Mouse (Mus musculus) liver, embryonic 15.5 days (tissue): ENCODE measurements around the gene Ift22. TPM values are rescaled to one million over a fixed set of nuclear protein-coding genes. Genes with fewer than 3 reads are reported as not detected.
"Not testable (repeated sequence)": the region's sequence is repeated elsewhere in the genome, so short reads cannot be mapped to it uniquely, and the experiment has no call there.

Source experiments
- ATAC-seq: fragments of 200-750 bp; cut with Nextera tagmentation; 2 replicates; pipeline ENCODE4 v1.8.0; 2017; ENCODE audit warnings: moderate number of reproducible peaks, mild to moderate bottlenecking, moderate library complexity; ENCODE audit not compliant: insufficient read depth
- H3K27ac ChIP-seq: fragments of 300-500 bp; sonication (generic); replicated peaks from 2 replicates; pipeline ENCODE4 v1.5.1; 2015; ENCODE audit warnings: mild to moderate bottlenecking, inconsistent platforms
- H3K27me3 ChIP-seq: fragments of 300-500 bp; sonication (generic); 2 replicates; pipeline ENCODE4 v1.6.1; 2015; ENCODE audit warnings: mild to moderate bottlenecking, inconsistent platforms
- H3K36me3 ChIP-seq: fragments of 300-500 bp; sonication (generic); replicated peaks from 2 replicates; pipeline ENCODE4 v1.6.1; 2015; ENCODE audit warnings: moderate library complexity, mild to moderate bottlenecking, inconsistent platforms
- H3K4me1 ChIP-seq: fragments of 300-500 bp; sonication (generic); replicated peaks from 2 replicates; pipeline ENCODE4 v1.6.1; 2015; ENCODE audit warnings: inconsistent platforms
- H3K4me2 ChIP-seq: fragments of 300-500 bp; sonication (generic); 2 replicates; pipeline ENCODE4 v1.6.1; 2015; ENCODE audit warnings: moderate library complexity, mild to moderate bottlenecking, inconsistent platforms
- H3K4me3 ChIP-seq: fragments of 300-500 bp; sonication (generic); replicated peaks from 2 replicates; pipeline ENCODE4 v1.5.1; 2015; ENCODE audit warnings: mild to moderate bottlenecking, inconsistent platforms
- H3K9ac ChIP-seq: fragments of 300-500 bp; sonication (generic); 2 replicates; pipeline ENCODE4 v1.6.1; 2015; ENCODE audit warnings: moderate library complexity, mild to moderate bottlenecking, inconsistent platforms
- H3K9me3 ChIP-seq: fragments of 300-500 bp; sonication (generic); replicated peaks from 2 replicates; pipeline ENCODE4 v1.6.1; 2016; ENCODE audit warnings: inconsistent platforms
- WGBS: fragments of 180-500 bp; shearing (Covaris S2); methylation state at CpG from one replicate; pipeline ENCODE4 v1.1.7; 2015; ENCODE audit warnings: mixed read lengths; ENCODE audit not compliant: insufficient replicate concordance; 5-methylcytosine and 5-hydroxymethylcytosine counted together
- polyA plus RNA-seq: library from polyadenylated mRNA; unstranded; fragments of >200 nt; fragmentation: Nextera tagmentation; extraction: Ambion mirVana; gene quantifications from 2 replicates; pipeline ENCODE4 v1.2.1, GENCODE M21; 2015

The Ift22 gene
- polyA plus RNA-seq, 1 experiment from 2014 or later = 9.0 TPM

DNA sequence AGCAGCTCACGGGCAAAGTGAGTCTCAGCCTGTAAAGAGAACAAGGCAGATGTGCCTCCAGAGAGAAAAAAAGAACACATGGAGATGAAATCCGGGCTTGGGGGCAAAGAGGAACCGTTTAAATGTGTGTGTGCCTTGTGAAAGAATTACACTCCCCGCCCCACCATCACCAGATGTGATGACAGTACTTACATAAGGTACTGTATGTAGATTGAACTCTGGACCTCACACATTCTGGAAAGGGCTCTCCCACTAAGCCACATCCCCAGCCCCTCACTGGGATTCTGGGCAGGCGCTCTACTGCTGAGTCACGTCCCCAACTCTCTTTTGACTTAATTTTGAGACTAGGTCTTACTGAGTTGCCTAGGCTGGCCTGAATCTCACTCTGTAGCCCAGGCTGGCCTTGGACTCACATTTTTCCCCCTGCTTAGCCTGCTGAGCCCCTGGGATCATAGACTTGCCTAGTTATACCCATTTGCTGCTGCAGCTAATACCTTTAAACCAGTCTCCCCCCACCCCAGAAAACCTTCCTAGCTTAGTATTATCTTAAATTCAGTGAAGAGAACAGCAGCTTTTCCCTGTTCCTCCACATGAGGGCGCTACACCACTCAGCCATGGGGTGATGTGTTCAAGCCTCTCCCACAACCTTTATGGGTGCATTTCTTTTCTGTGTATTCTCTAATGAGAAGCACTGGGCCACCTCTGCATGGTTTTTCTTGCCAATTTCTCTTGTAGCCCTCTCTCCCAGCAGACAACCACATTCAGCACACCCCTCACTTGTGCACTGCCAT is 28.1 kb downstream of the Ift22 start:
- no peak overlapping the region for H3K27ac ChIP-seq
- no peak overlapping the region for H3K4me3 ChIP-seq
- no peaks in the 10 kb centered on the region for H3K27me3 ChIP-seq
- no peaks in the 10 kb centered on the region for H3K9me3 ChIP-seq
- no peak for ATAC-seq
- no peak overlapping the region for H3K9ac ChIP-seq
- H3K36me3 ChIP-seq = no peaks in the 10 kb centered on the region
- 46% methylated on average over 7 of the region's 7 CpGs for WGBS
- no peaks in the 10 kb centered on the region; the same call in 1 of the 2 replicates for H3K4me1 ChIP-seq
- H3K4me2 ChIP-seq = no peak overlapping the region

DNA sequence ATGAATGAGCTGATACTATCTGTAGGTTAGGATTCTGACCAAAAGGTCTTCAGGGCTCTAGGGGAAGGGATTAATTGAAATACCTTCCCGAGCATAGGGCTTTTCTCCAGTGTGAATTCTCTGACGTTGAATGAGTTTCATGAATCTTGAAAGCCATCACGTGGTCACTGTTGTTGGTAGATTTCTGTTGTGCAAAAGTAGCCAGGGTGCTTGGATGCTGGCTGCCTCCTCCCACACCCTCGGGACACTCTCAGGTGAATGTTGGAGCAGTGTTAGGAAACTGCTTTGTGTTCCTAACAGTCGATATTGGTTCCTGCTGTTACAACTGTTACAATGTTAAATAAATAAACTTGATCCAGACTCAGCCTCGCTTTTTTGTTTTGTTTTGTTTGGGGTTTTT is 28.8 kb downstream of the Ift22 start:
- Histone ChIP-seq H3K9me3 (no peaks in the 10 kb centered on the region), H3K36me3 (no peaks in the 10 kb centered on the region), H3K27ac (no peak overlapping the region), H3K9ac (no peak overlapping the region), H3K4me2 (no peak overlapping the region), H3K27me3 (no peaks in the 10 kb centered on the region), H3K4me1 (no peaks in the 10 kb centered on the region; the same call in 1 of the 2 replicates), H3K4me3 (no peak overlapping the region)
- ATAC-seq = no peak
- WGBS = 68% methylated on average over 6 of the region's 6 CpGs

DNA sequence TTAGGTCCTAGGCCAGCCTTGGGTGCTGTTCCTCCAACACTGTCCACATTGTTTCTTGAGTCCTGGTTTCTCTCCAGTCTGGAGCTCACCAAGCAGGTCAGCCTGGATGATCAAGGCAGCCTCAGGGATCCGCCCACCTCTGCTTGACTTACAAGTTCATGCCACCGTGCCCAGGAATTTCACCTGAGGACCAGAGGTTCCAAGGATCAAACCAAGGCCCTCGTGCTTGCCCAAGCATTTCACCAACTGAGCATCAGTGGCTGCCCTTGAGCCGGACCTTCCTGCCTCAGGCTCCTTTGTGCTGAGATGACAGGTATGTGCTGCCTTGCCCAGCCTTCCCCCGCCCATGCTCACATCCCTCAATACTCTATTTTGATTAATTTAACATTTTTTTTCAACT is 29.7 kb downstream of the Ift22 start:
- Histone ChIP-seq H3K4me2 (no peak overlapping the region), H3K9me3 (no peaks in the 10 kb centered on the region), H3K9ac (no peak overlapping the region), H3K36me3 (no peaks in the 10 kb centered on the region), H3K4me3 (no peak overlapping the region), H3K27ac (no peak overlapping the region), H3K4me1 (no peaks in the 10 kb centered on the region; the same call in 1 of the 2 replicates), H3K27me3 (no peaks in the 10 kb centered on the region)
- ATAC-seq = no peak
- WGBS = 72% methylated on average over 5 of the region's 5 CpGs

DNA sequence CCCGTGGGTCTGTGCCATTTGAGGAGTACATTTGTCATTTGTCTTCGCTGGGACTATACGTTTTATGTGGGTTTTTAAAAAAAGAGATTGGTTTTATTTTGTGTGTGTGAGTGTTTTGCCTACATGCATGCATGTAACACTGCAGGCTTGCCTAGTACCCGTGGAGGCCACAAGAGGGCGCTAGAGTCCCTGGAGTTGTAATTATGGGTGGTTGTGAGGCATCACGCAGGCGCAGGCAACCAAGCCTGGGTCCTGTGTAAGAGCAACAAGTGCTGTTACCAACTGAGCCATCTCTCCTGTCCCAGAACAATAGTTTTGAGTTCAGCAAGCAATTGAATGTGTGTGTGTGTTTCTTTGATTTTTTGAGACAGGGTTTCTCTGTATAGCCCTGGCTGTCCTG is 31.3 kb downstream of the Ift22 start:
- Histone ChIP-seq H3K27ac (no peak overlapping the region), H3K9me3 (no peaks in the 10 kb centered on the region), H3K36me3 (no peaks in the 10 kb centered on the region), H3K9ac (no peak overlapping the region), H3K27me3 (no peaks in the 10 kb centered on the region), H3K4me2 (no peak overlapping the region), H3K4me1 (no peaks in the 10 kb centered on the region; the same call in 1 of the 2 replicates), H3K4me3 (no peak overlapping the region)
- 52% methylated on average over 7 of the region's 7 CpGs for WGBS
- no peak for ATAC-seq

DNA sequence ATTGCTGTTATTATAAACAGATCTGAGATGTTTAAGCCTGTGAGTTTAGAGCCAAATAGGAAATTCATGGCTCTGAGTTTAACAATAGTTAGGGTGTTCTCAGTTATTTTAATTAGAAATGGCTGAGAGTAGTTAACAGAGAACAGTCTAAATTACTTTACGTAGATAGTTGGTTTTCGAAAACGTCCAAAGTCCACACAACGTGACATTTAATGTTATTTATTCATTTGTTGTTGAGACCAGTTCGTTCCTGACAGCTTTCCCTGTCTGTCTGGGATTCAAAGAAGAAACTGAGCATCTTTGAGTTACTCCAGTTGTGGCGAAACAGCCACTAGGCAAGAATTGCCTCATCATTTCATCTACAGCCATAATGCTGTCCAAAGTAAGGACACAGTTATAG is 32.1 kb downstream of the Ift22 start:
- H3K9me3 ChIP-seq, H3K4me1 ChIP-seq, H3K27ac ChIP-seq, H3K27me3 ChIP-seq, H3K36me3 ChIP-seq, H3K4me3 ChIP-seq, H3K4me2 ChIP-seq, ATAC-seq, H3K9ac ChIP-seq: not testable (repeated sequence)
- WGBS = 64% methylated on average over 6 of the region's 6 CpGs

DNA sequence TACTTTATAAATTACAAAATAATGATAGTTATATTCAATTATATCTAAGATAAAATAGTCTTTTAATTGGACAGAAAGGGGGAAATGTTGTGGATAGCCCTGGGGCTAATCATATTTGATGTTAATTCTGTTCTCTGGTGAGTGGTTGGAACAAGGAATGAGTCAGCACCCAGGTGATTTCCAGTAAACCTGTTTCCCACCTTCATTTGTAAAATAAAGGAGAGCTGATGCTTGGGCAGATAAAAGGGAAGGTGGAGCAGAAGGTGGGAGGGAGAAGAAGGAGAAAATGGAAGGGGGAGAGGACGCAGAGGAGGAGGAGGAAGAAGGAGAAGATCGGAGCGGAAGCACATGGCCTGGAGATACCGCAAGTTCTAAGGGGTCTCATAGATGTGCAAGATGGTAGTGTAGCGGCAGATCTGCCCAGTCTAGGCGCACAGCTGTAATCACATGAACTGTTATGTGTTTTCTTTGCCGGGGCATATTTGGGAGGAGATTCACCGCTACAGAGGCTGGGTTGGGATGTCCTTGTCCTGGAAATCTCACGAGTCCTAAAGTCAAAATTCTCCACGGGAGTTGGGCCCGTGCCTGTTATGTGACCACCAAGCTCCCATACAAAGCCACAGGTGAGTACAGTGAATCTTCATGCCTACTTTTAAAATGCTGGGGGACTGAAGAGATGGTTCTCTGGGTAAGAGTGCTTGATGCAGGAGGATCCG is 33.1 kb downstream of the Ift22 start:
- H3K9ac ChIP-seq = no peak overlapping the region
- no peaks in the 10 kb centered on the region for H3K4me1 ChIP-seq
- no peak overlapping the region for H3K4me3 ChIP-seq
- no peak for ATAC-seq
- H3K9me3 ChIP-seq = no peaks in the 10 kb centered on the region
- H3K36me3 ChIP-seq = no peaks in the 10 kb centered on the region
- no peak overlapping the region for H3K4me2 ChIP-seq
- 75% methylated on average over 12 of the region's 12 CpGs for WGBS
- no peak overlapping the region for H3K27ac ChIP-seq
- H3K27me3 ChIP-seq = no peaks in the 10 kb centered on the region

DNA sequence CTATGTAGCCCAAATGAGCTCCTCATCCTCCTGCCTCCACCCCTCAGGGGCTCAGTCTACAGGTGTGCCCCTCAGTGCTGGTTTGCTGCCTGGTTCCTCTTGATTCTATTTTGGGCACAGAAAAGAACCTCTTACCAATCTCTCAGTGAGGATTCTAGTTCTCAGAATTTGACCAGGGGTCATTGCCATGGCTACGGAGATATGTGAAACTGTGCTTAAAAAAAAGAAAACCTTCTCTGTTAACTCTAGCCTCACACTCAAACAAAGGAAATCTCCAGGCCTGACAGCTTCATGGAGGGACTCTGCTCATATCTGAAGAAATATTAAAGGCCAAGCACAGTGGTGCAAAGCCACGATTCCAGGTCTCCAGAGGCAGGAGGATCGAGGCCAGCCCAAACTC is 34.8 kb downstream of the Ift22 start:
- no peaks in the 10 kb centered on the region for H3K36me3 ChIP-seq
- no peak overlapping the region for H3K9ac ChIP-seq
- no peaks in the 10 kb centered on the region for H3K4me1 ChIP-seq
- no peaks in the 10 kb centered on the region for H3K9me3 ChIP-seq
- H3K4me2 ChIP-seq = no peak overlapping the region
- no peak overlapping the region for H3K27ac ChIP-seq
- H3K27me3 ChIP-seq = no peaks in the 10 kb centered on the region
- H3K4me3 ChIP-seq = no peak overlapping the region
- 59% methylated on average over 3 of the region's 3 CpGs for WGBS
- no peak for ATAC-seq

DNA sequence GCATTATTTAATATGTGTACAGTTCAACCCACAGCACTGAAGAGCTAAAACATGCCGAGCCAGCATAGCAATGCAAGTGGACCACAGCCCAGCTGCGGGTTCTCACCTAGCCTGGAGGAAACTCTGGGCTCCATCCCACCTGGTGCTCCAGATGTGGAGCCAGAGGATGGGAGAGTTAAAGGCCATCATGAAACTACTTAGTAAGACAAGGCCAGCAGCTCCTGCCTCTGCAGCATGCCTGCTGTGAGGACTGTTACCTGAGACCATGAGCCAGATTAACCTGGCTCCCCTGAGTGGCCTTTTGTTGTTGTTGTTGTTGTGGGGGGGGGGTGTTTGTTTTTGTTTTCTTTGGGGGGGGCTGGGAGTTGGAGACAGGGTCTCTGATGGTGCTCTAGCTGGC is 35.4 kb downstream of the Ift22 start:
- no peak for ATAC-seq
- Histone ChIP-seq H3K9ac (no peak overlapping the region), H3K9me3 (no peaks in the 10 kb centered on the region), H3K27ac (no peak overlapping the region), H3K4me2 (no peak overlapping the region), H3K4me3 (no peak overlapping the region), H3K4me1 (no peaks in the 10 kb centered on the region), H3K36me3 (no peaks in the 10 kb centered on the region), H3K27me3 (no peaks in the 10 kb centered on the region)
- WGBS = 67% methylated on average over 2 of the region's 2 CpGs

DNA sequence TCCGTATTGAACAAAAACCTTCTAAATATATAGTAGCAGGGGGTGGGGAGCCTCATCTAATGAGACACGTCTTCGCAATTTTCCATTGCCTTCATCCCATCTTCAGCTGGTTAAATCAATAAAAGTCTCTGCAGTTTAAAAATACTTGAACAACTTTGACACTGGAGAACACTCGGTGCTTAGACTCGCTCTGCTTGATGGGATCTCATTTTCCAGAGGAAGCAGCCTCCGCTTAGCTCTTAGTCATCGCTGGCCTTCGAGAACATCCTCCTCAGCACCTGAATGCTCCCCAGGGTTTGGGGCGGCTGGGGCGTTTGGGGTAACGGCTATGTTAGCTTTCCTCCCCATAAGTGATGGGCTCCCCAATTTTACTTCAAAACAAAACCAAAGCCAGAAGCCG is 37.1 kb downstream of the Ift22 start:
- no peak overlapping the region for H3K4me2 ChIP-seq

DNA sequence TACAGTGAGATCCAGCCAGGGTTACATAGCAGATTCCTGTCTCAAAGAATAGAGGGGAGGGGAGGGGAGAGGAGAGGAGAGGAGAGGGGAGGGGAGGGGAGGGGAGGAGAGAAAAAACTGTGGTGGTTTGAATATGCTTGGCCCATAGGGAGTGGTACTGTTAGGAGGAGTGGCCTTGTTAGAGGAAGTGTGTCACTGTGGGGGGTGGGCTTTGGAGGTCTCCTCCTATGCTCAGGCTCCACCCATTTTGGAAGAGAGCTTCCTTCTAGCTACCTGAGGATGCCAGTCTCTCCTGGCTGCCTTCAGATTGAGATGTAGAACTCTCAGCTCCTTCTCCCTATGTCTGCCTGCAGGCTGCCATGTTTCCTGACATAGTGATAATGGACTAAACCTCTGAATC is 39.9 kb downstream of the Ift22 start:
- Histone ChIP-seq H3K9ac (no peak overlapping the region), H3K9me3 (no peaks in the 10 kb centered on the region), H3K27me3 (no peaks in the 10 kb centered on the region), H3K4me1 (peaks cover 6% of the 10 kb centered on the region), H3K36me3 (no peaks in the 10 kb centered on the region), H3K4me3 (no peak overlapping the region), H3K4me2 (no peak overlapping the region), H3K27ac (no peak overlapping the region)
- ATAC-seq = no peak

More for the DNA sequence above, 37.1 kb downstream of the Ift22 start:
- 66% methylated on average over 12 of the region's 12 CpGs for WGBS
- Histone ChIP-seq H3K4me1 (no peaks in the 10 kb centered on the region), H3K27me3 (no peaks in the 10 kb centered on the region), H3K27ac (no peak overlapping the region), H3K9me3 (no peaks in the 10 kb centered on the region), H3K4me3 (no peak overlapping the region), H3K9ac (no peak overlapping the region), H3K36me3 (no peaks in the 10 kb centered on the region)
- ATAC-seq = no peak

DNA sequence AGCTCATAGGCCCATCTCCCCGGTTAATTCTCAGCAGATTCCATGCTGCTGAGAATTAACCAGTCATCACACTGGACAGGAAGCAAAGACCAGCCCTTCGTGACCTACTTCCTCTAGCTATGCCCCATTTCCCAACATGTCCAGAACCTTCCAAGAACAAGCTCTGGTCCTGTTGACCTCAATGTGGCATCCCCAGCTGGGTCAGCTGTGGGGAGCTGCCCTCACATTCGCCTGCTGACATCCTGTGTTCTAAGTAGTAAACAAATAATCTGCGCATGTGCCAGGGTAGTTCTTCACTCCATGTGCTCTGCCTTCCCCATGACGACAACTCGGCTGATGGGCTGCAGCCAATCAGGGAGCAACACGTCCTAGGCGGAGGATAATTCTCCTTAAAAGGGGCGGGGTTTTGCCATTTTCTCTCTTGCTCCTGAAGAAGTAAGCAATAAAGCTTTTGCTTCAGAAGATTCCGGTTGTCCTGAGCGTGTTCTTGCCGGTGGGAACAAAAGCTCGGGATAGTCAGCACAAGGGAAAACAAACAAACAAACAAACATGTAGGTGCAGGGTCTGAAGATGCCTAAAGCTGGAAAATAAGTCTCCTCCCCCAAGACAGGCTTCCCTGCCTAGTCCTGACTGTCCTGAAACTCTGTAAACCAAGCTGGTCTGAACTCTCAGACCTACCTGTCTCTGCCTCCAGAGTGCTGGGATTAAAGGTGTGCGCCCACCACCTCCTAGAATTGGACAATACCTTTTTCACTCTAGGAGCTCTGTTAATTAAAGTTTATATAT is 41.8 kb downstream of the Ift22 start:
- not testable (repeated sequence) for H3K36me3 ChIP-seq, H3K27me3 ChIP-seq, H3K4me2 ChIP-seq, ATAC-seq, H3K27ac ChIP-seq, H3K4me3 ChIP-seq, H3K9me3 ChIP-seq, H3K9ac ChIP-seq
- WGBS = 69% methylated on average over 14 of the region's 14 CpGs
- peaks cover 22% of the 10 kb centered on the region for H3K4me1 ChIP-seq
